Mouse (Mus musculus): ENCODE measurements at regions not wholly inside any gene's neighbourhood (a gene's known extent, or its start where the extent isn't known, plus 50 kb on each side); places are given as distances from the start of the nearest gene placed in this dataset.

GRCm38 (mm10) chr10:126815730-126816129 is 85.4 kb downstream of the Atp23 start:
- no peak for DNase-seq (ENCODE audit: low spot score in 2 of 2)

GRCm38 (mm10) chr10:126814968-126815367 is 86.2 kb downstream of the Atp23 start:
- DNase-seq (ENCODE audit: low spot score in 2 of 2): no peak

GRCm38 (mm10) chr10:126813051-126813593 is 88.0 kb downstream of the Atp23 start:
- no peak for DNase-seq (ENCODE audit: low spot score in 2 of 2)

- no peak for DNase-seq (ENCODE audit: low spot score in 2 of 2)
Measured at GRCm38 (mm10) chr10:126812243-126812755, 88.9 kb downstream of the Atp23 start.

GRCm38 (mm10) chr10:126810346-126811095 is 90.6 kb downstream of the Atp23 start:
- peak in 1 of 2 experiments; percentile 31 for DNase-seq (ENCODE audit: low spot score in 2 of 2)

GRCm38 (mm10) chr10:126809587-126809986 is 91.6 kb downstream of the Atp23 start:
- peak in 1 of 2 experiments; percentile 24 for DNase-seq (ENCODE audit: low spot score in 2 of 2)

GRCm38 (mm10) chr10:126806881-126807280 is 94.3 kb downstream of the Atp23 start:
- DNase-seq (ENCODE audit: low spot score in 2 of 2): no peak

GRCm38 (mm10) chr10:126802732-126803131 is 98.4 kb downstream of the Atp23 start:
- no peak for DNase-seq (ENCODE audit: low spot score in 2 of 2)

GRCm38 (mm10) chr10:126799393-126799792 is 101.8 kb downstream of the Atp23 start:
- DNase-seq (ENCODE audit: low spot score in 2 of 2): no peak

GRCm38 (mm10) chr10:126793136-126793535 is 108.0 kb downstream of the Atp23 start:
- DNase-seq (ENCODE audit: low spot score in 2 of 2): no peak

GRCm38 (mm10) chr10:126792371-126792835 is 108.8 kb downstream of the Atp23 start:
- no peak for DNase-seq (ENCODE audit: low spot score in 2 of 2)

GRCm38 (mm10) chr10:126788277-126788676 is 112.9 kb downstream of the Atp23 start:
- no peak for DNase-seq (ENCODE audit: low spot score in 2 of 2)

- no peak for DNase-seq (ENCODE audit: low spot score in 2 of 2)
Measured at GRCm38 (mm10) chr10:126783161-126783560, 118.0 kb downstream of the Atp23 start.

GRCm38 (mm10) chr10:126776603-126777002 is 124.6 kb downstream of the Atp23 start:
- DNase-seq (ENCODE audit: low spot score in 2 of 2): no peak

- DNase-seq (ENCODE audit: low spot score in 2 of 2): no peak
Measured at GRCm38 (mm10) chr10:126775946-126776345, 125.2 kb downstream of the Atp23 start.

GRCm38 (mm10) chr10:126770446-126771020 is 130.6 kb downstream of the Atp23 start:
- DNase-seq (ENCODE audit: low spot score in 2 of 2): no peak

GRCm38 (mm10) chr10:126765648-126766047 is 135.5 kb downstream of the Atp23 start:
- DNase-seq (ENCODE audit: low spot score in 2 of 2): no peak

GRCm38 (mm10) chr10:126764740-126765139 is 136.4 kb downstream of the Atp23 start:
- DNase-seq (ENCODE audit: low spot score in 2 of 2): no peak

- no peak for DNase-seq (ENCODE audit: low spot score in 2 of 2)
Measured at GRCm38 (mm10) chr10:126763976-126764375, 137.2 kb downstream of the Atp23 start.

- no peak for DNase-seq (ENCODE audit: low spot score in 2 of 2)
Measured at GRCm38 (mm10) chr10:126758682-126759081, 142.5 kb downstream of the Atp23 start.

- no peak for DNase-seq (ENCODE audit: low spot score in 2 of 2)
Measured at GRCm38 (mm10) chr10:126753201-126753600, 148.0 kb downstream of the Atp23 start.

- DNase-seq (ENCODE audit: low spot score in 2 of 2): peak in 1 of 2 experiments; percentile 26
Measured at GRCm38 (mm10) chr10:126752699-126753098, 148.5 kb downstream of the Atp23 start.
